ENCODE assay signal across 25 mouse cellular contexts in genomic region chr17:3251176-3251575, GRCm38 (mm10).
A peak's percentile ranks its signal among the peaks of the same experiment; 100 is the strongest.
DNase-seq lines count a peak whose midpoint lies in the region; ATAC-seq and TF ChIP-seq lines count a peak whose summit lies in the region.
"Had no signal": no experiment of that assay in that cellular context is flagged by ENCODE, and none has a peak within 500 bp of the region (broad histone marks: within the 10 kb centered on the region; RNA-seq: fewer than 3 reads in every experiment).

No protein-coding gene starts in this region.

- TF ChIP-seq CTCF in brain, embryonic 14.5 days (IDR thresholded peaks at IDR 0.05; ENCODE audit: borderline replicate concordance, extremely low read depth, insufficient read depth, insufficient read length), result no peak

- H3K4me2 ChIP-seq in hindbrain, embryonic 16.5 days (ENCODE audit: low read length), result no peak overlapping the region
- H3K4me2 ChIP-seq in hindbrain, embryonic 11.5 days (replicated peaks; ENCODE audit: low read depth, low read length), result no peak overlapping the region
- no peak overlapping the region for H3K4me2 ChIP-seq in neural tube, embryonic 15.5 days
- H3K4me2 ChIP-seq: hindbrain, embryonic 15.5 days; intestine, embryonic 15.5 days; liver, embryonic 13.5 days; midbrain, embryonic 11.5 days had no signal

- intact Hi-C loops in left cerebral cortex, postnatal 36 days (cut with DNase I), result no loop called here

- no peak overlapping the region for H3K9ac ChIP-seq in hindbrain, embryonic 16.5 days (ENCODE audit: low read depth, low read length)
- H3K9ac ChIP-seq in hindbrain, embryonic 11.5 days (ENCODE audit: low read depth, low read length), result no peak overlapping the region
- H3K9ac ChIP-seq in neural tube, embryonic 15.5 days (replicated peaks), result no peak overlapping the region
- H3K9ac ChIP-seq: hindbrain, embryonic 15.5 days; intestine, embryonic 15.5 days; liver, embryonic 13.5 days had no signal

- peak overlapping the region; percentile 21; the same call in 1 of the 2 replicates for H3K27ac ChIP-seq in hindbrain, embryonic 16.5 days (ENCODE audit: low read depth, low read length)
- no peak overlapping the region for H3K27ac ChIP-seq in hindbrain, embryonic 11.5 days (ENCODE audit: low read depth, low read length)
- peak overlapping the region; percentile 35; the same call in 1 of the 2 replicates for H3K27ac ChIP-seq in neural tube, embryonic 15.5 days (replicated peaks)
- H3K27ac ChIP-seq: heart, embryonic 10.5 days; hindbrain, embryonic 15.5 days; intestine, embryonic 15.5 days; liver, embryonic 13.5 days had no signal

- no peak for DNase-seq in hindbrain, embryonic 11.5 days (ENCODE audit: low spot score)
- peak; percentile 26 to 33 for DNase-seq in left cerebral cortex, adult 18-20 months (ENCODE audit: low spot score in 2 of 2)
- DNase-seq in left cerebral cortex, postnatal 36 days (ENCODE audit: low spot score in 2 of 2), result no peak
- DNase-seq in brain, embryonic 14.5 days (ENCODE audit: low read depth), result peak; percentile 85
- DNase-seq in thymus, postnatal 4 days, result no peak
- DNase-seq: adrenal gland, postnatal 36 days; B cell, adult 2 months; cerebellum, adult 18-20 months; cerebellum, postnatal 14 days; gastrocnemius, postnatal 36 days; heart, postnatal 4 days; liver, embryonic 13.5 days; lung, adult 2 months; lung, postnatal 14 days; retina, postnatal 1 day; thymus, postnatal 14 days had no signal

- no peak for TF ChIP-seq POLR2A in brain, embryonic 14.5 days (IDR thresholded peaks at IDR 0.05; ENCODE audit: borderline replicate concordance, extremely low read depth, insufficient read depth, insufficient read length, poor library complexity, severe bottlenecking)

- WGBS in hindbrain, embryonic 16.5 days, result 56% methylated on average over 4 of the region's 4 CpGs
- WGBS in hindbrain, embryonic 11.5 days, result 79% methylated on average over 4 of the region's 4 CpGs
- WGBS in neural tube, embryonic 15.5 days, result 46% methylated on average over 4 of the region's 4 CpGs

- no peaks in the 10 kb centered on the region for H3K36me3 ChIP-seq in hindbrain, embryonic 16.5 days (ENCODE audit: control insufficient read depth, insufficient read depth, low read length)
- H3K36me3 ChIP-seq in hindbrain, embryonic 11.5 days (ENCODE audit: control insufficient read depth, insufficient read depth, low read length), result no peaks in the 10 kb centered on the region
- H3K36me3 ChIP-seq in neural tube, embryonic 15.5 days, result no peaks in the 10 kb centered on the region
- H3K36me3 ChIP-seq: hindbrain, embryonic 15.5 days; intestine, embryonic 15.5 days; liver, embryonic 13.5 days had no signal

- ATAC-seq in hindbrain, embryonic 16.5 days, result no peak
- ATAC-seq in hindbrain, embryonic 11.5 days (ENCODE audit: low FRiP score), result no peak
- ATAC-seq in neural tube, embryonic 15.5 days (ENCODE audit: low FRiP score), result no peak
- ATAC-seq: Patski had no signal

- H3K4me1 ChIP-seq in hindbrain, embryonic 16.5 days (ENCODE audit: control insufficient read depth, insufficient read depth, low read depth, low read length), result peaks cover 25% of the 10 kb centered on the region
- peaks cover 8% of the 10 kb centered on the region; the same call in 1 of the 2 replicates for H3K4me1 ChIP-seq in hindbrain, embryonic 11.5 days (replicated peaks; ENCODE audit: control insufficient read depth, insufficient read depth, low read length)
- H3K4me1 ChIP-seq in neural tube, embryonic 15.5 days, result peaks cover 46% of the 10 kb centered on the region

- H3K4me3 ChIP-seq in hindbrain, embryonic 16.5 days (ENCODE audit: low read length), result no peak overlapping the region
- no peak overlapping the region for H3K4me3 ChIP-seq in hindbrain, embryonic 11.5 days (ENCODE audit: low read depth, low read length)
- no peak overlapping the region for H3K4me3 ChIP-seq in neural tube, embryonic 15.5 days (replicated peaks)
- H3K4me3 ChIP-seq: heart, embryonic 10.5 days; hindbrain, embryonic 15.5 days; intestine, embryonic 15.5 days; liver, embryonic 13.5 days had no signal

- H3K27me3 ChIP-seq in hindbrain, embryonic 16.5 days (replicated peaks; ENCODE audit: control insufficient read depth, insufficient read depth, low read length), result no peaks in the 10 kb centered on the region
- no peaks in the 10 kb centered on the region for H3K27me3 ChIP-seq in hindbrain, embryonic 11.5 days (ENCODE audit: control insufficient read depth, insufficient read depth, low read length)
- no peaks in the 10 kb centered on the region for H3K27me3 ChIP-seq in neural tube, embryonic 15.5 days (replicated peaks)
- H3K27me3 ChIP-seq: CH12.LX; hindbrain, embryonic 15.5 days; intestine, embryonic 15.5 days; liver, embryonic 13.5 days; Patski had no signal

- no peaks in the 10 kb centered on the region for H3K9me3 ChIP-seq in hindbrain, embryonic 16.5 days (ENCODE audit: control insufficient read depth, low read length)
- no peaks in the 10 kb centered on the region for H3K9me3 ChIP-seq in hindbrain, embryonic 11.5 days (ENCODE audit: control insufficient read depth, low read length)
- no peaks in the 10 kb centered on the region for H3K9me3 ChIP-seq in neural tube, embryonic 15.5 days (replicated peaks)
- H3K9me3 ChIP-seq: G1E; heart, embryonic 10.5 days; hindbrain, embryonic 15.5 days; intestine, embryonic 15.5 days; liver, embryonic 13.5 days had no signal

Comparison
In these comparisons a context has a peak if more than half of its experiments do, and no peak if none do; other contexts are left out.
1. DNase-seq: peak in left cerebral cortex, adult 18-20 months (2 of 2) and brain, embryonic 14.5 days (single experiment); none in hindbrain, embryonic 11.5 days (single experiment), left cerebral cortex, postnatal 36 days (0 of 2) and thymus, postnatal 4 days (single experiment).